Mouse (Mus musculus): ENCODE measurements around the gene Syt15. TPM values are rescaled to one million over a fixed set of nuclear protein-coding genes. Genes with fewer than 3 reads are reported as not detected.

Syt15 gene
- 10.9 and 11.4 TPM in 2 replicates for polyA plus RNA-seq (2012; rRNA removed; ENCODE audit: low replicate concordance)

DNA sequence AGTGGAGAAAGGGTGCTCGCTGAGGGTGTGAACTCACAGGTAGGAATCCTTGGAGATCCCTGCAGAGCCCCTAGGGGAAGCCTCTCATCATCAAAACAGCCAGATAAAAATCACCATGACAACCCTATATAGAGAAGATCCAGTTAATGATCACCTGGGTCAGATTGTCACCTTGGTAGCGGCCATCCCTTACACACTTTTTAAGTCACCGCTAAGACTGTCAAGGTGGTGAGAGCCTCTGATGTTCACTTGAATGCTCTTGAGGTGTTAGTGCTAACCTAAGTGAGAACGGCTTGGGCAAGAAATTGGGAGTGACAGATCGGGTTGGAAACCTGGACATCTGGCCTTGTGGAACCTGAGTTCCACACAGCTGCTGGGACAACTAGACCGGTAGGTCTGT is at the start of gene Syt15:
Syt15 (plus strand) TSS at position 301 of the 400 bp plus-strand sequence.

DNA sequence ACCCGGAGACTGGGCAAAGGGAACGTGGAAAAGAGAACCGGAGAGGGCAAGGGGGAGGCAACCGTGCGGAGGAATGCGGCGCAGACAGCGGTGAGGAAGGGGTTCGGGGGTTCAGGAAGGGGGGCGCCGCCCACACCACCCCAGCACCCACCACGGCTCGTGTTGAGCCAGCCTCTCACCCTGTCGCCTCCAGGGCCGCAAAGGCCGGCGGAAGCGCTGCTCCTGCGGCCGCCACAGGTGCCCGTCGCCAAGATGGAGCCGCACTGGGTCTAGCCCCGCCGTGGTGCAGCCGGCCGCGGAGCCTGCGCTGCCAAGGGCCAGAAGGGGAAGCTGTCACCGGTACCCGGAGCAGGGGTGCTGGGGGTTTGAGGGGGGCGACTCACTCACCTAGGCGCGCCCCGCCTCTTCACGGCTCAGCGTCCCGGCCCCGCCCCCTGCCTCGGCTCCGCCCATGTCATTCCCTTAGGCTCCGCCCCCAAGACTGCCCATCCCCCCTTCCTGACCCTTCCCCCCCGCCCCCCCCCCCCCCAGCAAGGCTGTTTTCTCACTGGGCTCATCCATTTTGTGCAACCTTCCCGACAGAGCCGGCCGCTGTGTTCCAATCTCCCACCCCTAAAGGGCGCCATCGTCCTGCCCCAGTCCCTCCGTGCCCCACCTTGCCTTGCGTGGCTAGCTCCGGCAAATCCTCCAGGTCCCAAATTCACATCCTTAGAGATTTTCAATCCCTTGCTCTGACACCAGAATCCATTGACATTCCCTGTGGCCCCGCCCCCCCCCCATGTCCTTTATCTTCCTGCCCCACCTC is 18.0 kb upstream of the Syt15 start, which contains the start of gene Gprin2:
Gprin2 (minus strand) TSS at position 423 of the 805 bp plus-strand sequence.

Other genes starting within 250 kb of the Syt15 start
- not detected in 2 replicates for gene Zfp488, start 240.8 kb upstream of the Syt15 start, polyA plus RNA-seq (2012; rRNA removed; ENCODE audit: low replicate concordance)
- gene Gm30083, start 204.4 kb upstream of the Syt15 start, polyA plus RNA-seq (2012; rRNA removed; ENCODE audit: low replicate concordance) = not detected in 2 replicates
- gene Gm5460, start 202.8 kb upstream of the Syt15 start, polyA plus RNA-seq (2012; rRNA removed; ENCODE audit: low replicate concordance) = 1.5 and 1.7 TPM in 2 replicates
- gene Antxrl, start 166.9 kb upstream of the Syt15 start, polyA plus RNA-seq (2012; rRNA removed; ENCODE audit: low replicate concordance) = not detected in 2 replicates
- gene Anxa8, start 133.6 kb upstream of the Syt15 start, polyA plus RNA-seq (2012; rRNA removed; ENCODE audit: low replicate concordance) = 3.0 and 23.3 TPM in 2 replicates
- 0.10 TPM in 1 of 2 replicates, not detected in the other for gene A630023A22Rik, start 116.8 kb upstream of the Syt15 start, polyA plus RNA-seq (2012; rRNA removed; ENCODE audit: low replicate concordance)
- 0.07 and 0.32 TPM in 2 replicates for gene Npy4r, start 67.1 kb upstream of the Syt15 start, polyA plus RNA-seq (2012; rRNA removed; ENCODE audit: low replicate concordance)
- 0.42 and 0.69 TPM in 2 replicates for gene Gprin2, start 17.9 kb upstream of the Syt15 start, polyA plus RNA-seq (2012; rRNA removed; ENCODE audit: low replicate concordance)
- 2.2 and 3.2 TPM in 2 replicates for gene Shld2, start 90.9 kb downstream of the Syt15 start, polyA plus RNA-seq (2012; rRNA removed; ENCODE audit: low replicate concordance)
- gene Glud1, start 91.1 kb downstream of the Syt15 start, polyA plus RNA-seq (2012; rRNA removed; ENCODE audit: low replicate concordance) = 76.9 and 149 TPM in 2 replicates
- 17.3 and 19.4 TPM in 2 replicates for gene Fam25c, start 135.8 kb downstream of the Syt15 start, polyA plus RNA-seq (2012; rRNA removed; ENCODE audit: low replicate concordance)
- gene Sncg, start 155.2 kb downstream of the Syt15 start, polyA plus RNA-seq (2012; rRNA removed; ENCODE audit: low replicate concordance) = 206 and 276 TPM in 2 replicates
- gene Mmrn2, start 155.9 kb downstream of the Syt15 start, polyA plus RNA-seq (2012; rRNA removed; ENCODE audit: low replicate concordance) = 18.1 and 18.8 TPM in 2 replicates

All from mammary gland, adult 2 months (tissue).